Mouse (Mus musculus) myocyte (in vitro differentiated cells): Measurements from ENCODE around the gene Tle2.

Experiments used
- CEBPB ChIP-seq: IDR thresholded peaks from 2 replicates; pipeline ENCODE4 v1.6.1; 2011; ENCODE audit warnings: mild to moderate bottlenecking, moderate library complexity; ENCODE audit not compliant: poor library complexity, insufficient read depth, severe bottlenecking
- MAX ChIP-seq: IDR thresholded peaks from one replicate; pipeline ENCODE4 v1.6.1; 2011; ENCODE audit warnings: low read depth, mild to moderate bottlenecking, control low read depth
- MYOD1 ChIP-seq, 3 experiments: IDR thresholded peaks; one replicate each; pipeline ENCODE4 v1.6.1; 2011; ENCODE audit warnings: control low read depth in 2 of 3, low read depth in 2 of 3, mild to moderate bottlenecking in 2 of 3, moderate library complexity in 1 of 3; ENCODE audit not compliant: insufficient read length in 2 of 3, control insufficient read depth in 1 of 3
- POLR2A ChIP-seq: IDR thresholded peaks from one replicate; pipeline ENCODE4 v1.6.1; 2011; ENCODE audit warnings: low read depth, mild to moderate bottlenecking, control low read depth, moderate library complexity; ENCODE audit not compliant: insufficient read length
- POLR2AphosphoS2 ChIP-seq: IDR thresholded peaks from one replicate; pipeline ENCODE4 v1.6.1; 2011; ENCODE audit warnings: low read depth, control low read depth; ENCODE audit not compliant: insufficient read length
- REST ChIP-seq: IDR thresholded peaks from one replicate; pipeline ENCODE4 v1.6.1; 2011; ENCODE audit warnings: mild to moderate bottlenecking, control low read depth, moderate library complexity; ENCODE audit not compliant: insufficient read depth, insufficient read length
- USF1 ChIP-seq: IDR thresholded peaks from one replicate; pipeline ENCODE4 v1.6.1; 2011; ENCODE audit warnings: low read depth, mild to moderate bottlenecking, control low read depth, moderate library complexity

- TF ChIP-seq MYOD1 (IDR thresholded peaks at IDR 0.05; ENCODE audit: control insufficient read depth in 1 of 3, insufficient read length in 2 of 3, low read depth in 2 of 3) (no peak), POLR2AphosphoS2 (no peak), POLR2A (no peak), MAX (no peak), USF1 (no peak), CEBPB (no peak), REST (no peak)
Observed at GRCm38 (mm10) chr10:81636338-81636737, 62.0 kb downstream of the Tle2 start.
